Mouse (Mus musculus) heart, adult 2 months (tissue): ENCODE data around the gene Fars2. TPM values are rescaled to one million over a fixed set of nuclear protein-coding genes. Genes with fewer than 3 reads are reported as not detected.

Source experiments
- DNase-seq, 2 experiments: peaks; one replicate each; pipeline ENCODE4 v3.0.0; 2021
- H3K27ac ChIP-seq: fragments of 200-600 bp; 2 replicates; pipeline ENCODE4 v1.8.1; 2022
- H3K27me3 ChIP-seq: fragments of 200-500 bp; 2 replicates; pipeline ENCODE4 v1.6.1; 2012; ENCODE audit warnings: mild to moderate bottlenecking, low read length, inconsistent platforms, mixed read lengths; ENCODE audit not compliant: control insufficient read depth, insufficient read depth
- H3K36me3 ChIP-seq: fragments of 200-500 bp; 2 replicates; pipeline ENCODE4 v1.6.1; 2012; ENCODE audit warnings: low read length, inconsistent platforms; ENCODE audit not compliant: control insufficient read depth, insufficient read depth
- H3K4me1 ChIP-seq: fragments of 200-500 bp; 2 replicates; pipeline ENCODE4 v1.6.1; 2011; ENCODE audit warnings: low read length; ENCODE audit not compliant: control insufficient read depth, insufficient read depth
- H3K4me3 ChIP-seq: fragments of 200-600 bp; 2 replicates; pipeline ENCODE4 v1.8.1; 2022
- H3K79me2 ChIP-seq: fragments of 200-500 bp; replicated peaks from 2 replicates; pipeline ENCODE4 v1.6.1; 2012; ENCODE audit warnings: mild to moderate bottlenecking, inconsistent platforms, low read length, moderate library complexity, mixed read lengths; ENCODE audit not compliant: control insufficient read depth, insufficient read depth
- H3K9ac ChIP-seq: fragments of 200-500 bp; 2 replicates; pipeline ENCODE4 v1.6.1; 2012; ENCODE audit warnings: low read depth, mild to moderate bottlenecking, control low read depth, inconsistent platforms, low read length, mixed read lengths
- CTCF ChIP-seq: fragments of 200-600 bp; IDR thresholded peaks from 2 replicates; pipeline ENCODE4 v1.8.1; 2022; ENCODE audit warnings: antibody characterized with exemption, mild to moderate bottlenecking, moderate library complexity
- EP300 ChIP-seq: fragments of 200-500 bp; IDR thresholded peaks from 2 replicates; pipeline ENCODE4 v1.6.1; 2011; ENCODE audit warnings: low read depth, low read length, control low read depth; ENCODE audit not compliant: insufficient read depth
- POLR2A ChIP-seq: fragments of 200-500 bp; IDR thresholded peaks from 2 replicates; pipeline ENCODE4 v1.6.1; 2011; ENCODE audit warnings: mild to moderate bottlenecking, low read depth, low read length, control low read depth; ENCODE audit not compliant: insufficient read depth
- WGBS: fragments of 180-500 bp; shearing (Covaris S2); methylation state at CpG from one replicate; pipeline ENCODE4 v1.1.7; 2018; 5-methylcytosine and 5-hydroxymethylcytosine counted together
- intact Hi-C: fragments of 180-260 bp; cut with DNase I; formaldehyde crosslinking; loops from one replicate; pipeline ENCODE4 v1.15.1; 2025
- polyA plus RNA-seq: library from polyadenylated mRNA; depleted of rRNA; stranded (reverse); fragments of >200 nt; gene quantifications from 2 replicates; pipeline ENCODE4 v1.2.3, GENCODE M21; 2012
- total RNA-seq, 2 experiments: library from RNA; stranded (reverse); gene quantifications; 2 replicates each; pipeline ENCODE4 v1.2.3; 2021

The Fars2 gene
- total and polyA plus RNA-seq, 3 experiments, result 73.3 to 85.7 (median 77.7) TPM

DNA sequence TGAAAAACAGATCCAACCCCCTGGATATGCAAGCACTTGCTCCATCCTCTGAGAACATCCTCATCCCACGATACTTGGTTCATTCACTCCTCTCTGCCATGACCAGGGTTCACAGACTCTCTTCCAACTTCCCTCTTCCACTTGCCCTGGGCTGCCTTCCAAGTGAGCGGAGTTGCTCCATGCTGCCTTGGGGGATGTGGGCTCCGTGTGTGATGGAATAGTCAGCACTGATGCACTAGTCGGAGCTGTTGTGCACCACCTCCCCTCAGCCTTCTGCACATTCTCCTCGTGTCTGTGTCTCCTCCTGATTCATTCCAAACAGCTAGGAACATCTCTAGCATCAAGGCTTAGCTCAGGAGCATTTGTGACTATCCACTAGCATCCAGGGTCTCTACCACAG, 389.1 kb downstream of the Fars2 start:
- DNase-seq, result peak; percentile 43 to 56
- Histone ChIP-seq H3K27me3 (no peaks in the 10 kb centered on the region), H3K4me3 (no peak overlapping the region), H3K79me2 (no peaks in the 10 kb centered on the region), H3K27ac (no peak overlapping the region), H3K9ac (no peak overlapping the region), H3K4me1 (no peaks in the 10 kb centered on the region), H3K36me3 (no peaks in the 10 kb centered on the region; the same call in 1 of the 2 replicates)
- no peak for TF ChIP-seq CTCF
- no peak for TF ChIP-seq EP300
- no peak for TF ChIP-seq POLR2A
- WGBS, result 47% methylated on average over 5 of the region's 5 CpGs
- intact Hi-C loops, result no loop called here

DNA sequence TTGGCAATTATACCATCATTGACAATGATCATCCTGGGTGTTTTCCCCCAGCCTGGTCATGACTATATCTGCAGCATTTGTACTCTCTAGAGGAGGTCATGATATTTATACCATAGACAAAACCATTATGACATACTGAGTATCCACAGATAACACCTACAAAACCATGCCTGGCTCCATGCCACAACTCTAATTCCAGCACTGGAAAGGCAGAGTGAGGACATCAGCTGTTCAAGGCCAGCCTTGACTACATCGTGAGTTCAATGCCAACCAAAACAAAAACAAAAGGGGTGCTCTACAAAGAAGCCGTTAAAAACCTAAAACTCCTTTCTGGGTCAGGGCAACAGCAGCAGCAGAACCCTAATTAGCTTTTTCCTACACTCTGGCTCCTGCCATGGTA, 392.9 kb downstream of the Fars2 start:
- TF ChIP-seq EP300 (no peak), POLR2A (no peak), CTCF (no peak)
- no peaks in the 10 kb centered on the region for H3K79me2 ChIP-seq
- no peak overlapping the region for H3K4me3 ChIP-seq
- no peak overlapping the region for H3K27ac ChIP-seq
- no peaks in the 10 kb centered on the region; the same call in 1 of the 2 replicates for H3K36me3 ChIP-seq
- intact Hi-C loops, result no loop called here
- H3K9ac ChIP-seq, result no peak overlapping the region
- DNase-seq, result no peak
- H3K27me3 ChIP-seq, result no peaks in the 10 kb centered on the region
- whole genome bisulfite sequencing, result 41% methylated on average over 2 of the region's 2 CpGs
- H3K4me1 ChIP-seq, result no peaks in the 10 kb centered on the region

DNA sequence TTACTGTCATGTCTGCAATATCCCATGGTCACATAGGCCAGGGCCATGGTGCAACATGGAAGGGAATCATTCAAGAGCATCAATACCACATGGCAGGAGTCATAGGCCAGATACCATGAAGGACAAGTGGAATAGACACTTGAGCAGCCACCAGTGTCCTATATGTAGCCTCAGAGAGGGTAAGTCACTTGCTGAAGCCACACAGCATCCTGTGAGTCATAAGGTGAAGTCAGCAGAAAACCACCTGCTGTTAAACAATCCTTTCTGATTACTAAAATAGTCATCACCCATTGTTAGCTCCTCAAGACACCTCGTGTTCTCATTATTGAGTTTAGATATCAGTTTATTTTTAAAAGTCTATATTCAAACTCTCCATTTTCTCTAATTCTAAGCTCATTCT, 395.9 kb downstream of the Fars2 start:
- H3K4me3 ChIP-seq, result no peak overlapping the region
- H3K4me1 ChIP-seq, result no peaks in the 10 kb centered on the region
- WGBS, result 68% methylated on average over 1 of the region's 1 CpGs

GRCm38 (mm10) chr13:36518144-36518571, 400.9 kb downstream of the Fars2 start:
- Histone ChIP-seq H3K9ac (no peak overlapping the region), H3K79me2 (no peaks in the 10 kb centered on the region), H3K27ac (no peak overlapping the region), H3K27me3 (no peaks in the 10 kb centered on the region), H3K4me3 (no peak overlapping the region), H3K4me1 (no peaks in the 10 kb centered on the region), H3K36me3 (no peaks in the 10 kb centered on the region)
- intact Hi-C loops, result no loop called here
- 68% methylated on average over 9 of the region's 9 CpGs for WGBS
- no peak for DNase-seq
- TF ChIP-seq CTCF (no peak), POLR2A (no peak), EP300 (no peak)

More for the DNA sequence above, 395.9 kb downstream of the Fars2 start:
- TF ChIP-seq EP300 (no peak), POLR2A (no peak), CTCF (no peak)
- H3K27me3 ChIP-seq, result no peaks in the 10 kb centered on the region
- no peak overlapping the region for H3K27ac ChIP-seq
- H3K79me2 ChIP-seq, result no peaks in the 10 kb centered on the region
- no peak overlapping the region for H3K9ac ChIP-seq
- intact Hi-C loops, result no loop called here
- no peaks in the 10 kb centered on the region for H3K36me3 ChIP-seq
- DNase-seq, result no peak

GRCm38 (mm10) chr13:36527761-36528160, 410.5 kb downstream of the Fars2 start:
- no peak for DNase-seq
- intact Hi-C loops, result no loop called here
- no peaks in the 10 kb centered on the region for H3K79me2 ChIP-seq
- peak overlapping the region; percentile 1; the same call in 1 of the 2 replicates for H3K27ac ChIP-seq
- H3K4me1 ChIP-seq, result peaks cover 3% of the 10 kb centered on the region; the same call in 1 of the 2 replicates
- TF ChIP-seq POLR2A (no peak), CTCF (no peak), EP300 (no peak)
- 97% methylated on average over 4 of the region's 4 CpGs for WGBS
- H3K36me3 ChIP-seq, result no peaks in the 10 kb centered on the region
- H3K9ac ChIP-seq, result no peak overlapping the region
- H3K4me3 ChIP-seq, result no peak overlapping the region
- no peaks in the 10 kb centered on the region for H3K27me3 ChIP-seq

DNA sequence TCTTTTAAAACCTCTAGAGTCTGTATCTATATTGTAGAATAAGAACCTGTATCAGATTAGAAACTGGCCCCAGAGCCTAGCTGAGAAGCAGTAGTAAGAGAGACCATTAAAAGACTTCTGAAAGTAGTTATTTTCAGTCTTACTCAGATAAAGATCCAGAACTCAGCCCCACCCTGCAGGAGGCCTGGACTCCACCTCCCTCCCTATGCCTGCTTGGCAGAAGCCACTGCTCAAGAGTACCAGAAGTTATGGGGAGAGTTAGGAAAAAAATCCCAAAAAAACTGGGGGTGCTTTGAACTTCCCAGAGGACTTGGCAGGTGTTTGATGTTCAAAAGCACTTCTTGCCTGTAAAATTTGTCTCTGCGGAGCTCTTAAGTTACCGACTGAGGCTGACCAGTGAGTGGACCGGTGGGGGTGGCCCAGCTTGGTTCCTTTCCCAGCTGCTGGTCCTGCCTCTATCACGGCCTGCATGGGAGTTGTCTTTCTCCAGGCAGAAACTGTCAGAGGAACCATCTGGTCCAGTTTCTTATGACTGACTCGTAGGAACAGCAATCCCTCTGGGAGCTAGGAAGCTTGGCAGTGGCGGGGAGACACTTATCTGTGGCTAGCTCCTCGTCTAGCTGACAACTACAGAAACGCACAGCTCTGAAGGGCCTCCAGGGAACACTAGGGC, 411.1 kb downstream of the Fars2 start:
- 45% methylated on average over 8 of the region's 8 CpGs for WGBS
- no peaks in the 10 kb centered on the region for H3K36me3 ChIP-seq
- no peak overlapping the region for H3K9ac ChIP-seq
- TF ChIP-seq POLR2A (no peak), CTCF (no peak), EP300 (no peak)
- H3K4me1 ChIP-seq, result peaks cover 5% of the 10 kb centered on the region; the same call in 1 of the 2 replicates
- no peaks in the 10 kb centered on the region for H3K79me2 ChIP-seq
- intact Hi-C loops, result no loop called here
- H3K4me3 ChIP-seq, result no peak overlapping the region
- peak overlapping the region; percentile 26 for H3K27ac ChIP-seq
- DNase-seq, result peak; percentile 67 to 82
- no peaks in the 10 kb centered on the region for H3K27me3 ChIP-seq
